Mouse (Mus musculus): ENCODE measurements around the gene Tbc1d21. TPM values are rescaled to one million over a fixed set of nuclear protein-coding genes. Genes with fewer than 3 reads are reported as not detected.

The Tbc1d21 gene
- total and polyA plus RNA-seq, 3 experiments: 4.6 TPM; not detected in 2

DNA sequence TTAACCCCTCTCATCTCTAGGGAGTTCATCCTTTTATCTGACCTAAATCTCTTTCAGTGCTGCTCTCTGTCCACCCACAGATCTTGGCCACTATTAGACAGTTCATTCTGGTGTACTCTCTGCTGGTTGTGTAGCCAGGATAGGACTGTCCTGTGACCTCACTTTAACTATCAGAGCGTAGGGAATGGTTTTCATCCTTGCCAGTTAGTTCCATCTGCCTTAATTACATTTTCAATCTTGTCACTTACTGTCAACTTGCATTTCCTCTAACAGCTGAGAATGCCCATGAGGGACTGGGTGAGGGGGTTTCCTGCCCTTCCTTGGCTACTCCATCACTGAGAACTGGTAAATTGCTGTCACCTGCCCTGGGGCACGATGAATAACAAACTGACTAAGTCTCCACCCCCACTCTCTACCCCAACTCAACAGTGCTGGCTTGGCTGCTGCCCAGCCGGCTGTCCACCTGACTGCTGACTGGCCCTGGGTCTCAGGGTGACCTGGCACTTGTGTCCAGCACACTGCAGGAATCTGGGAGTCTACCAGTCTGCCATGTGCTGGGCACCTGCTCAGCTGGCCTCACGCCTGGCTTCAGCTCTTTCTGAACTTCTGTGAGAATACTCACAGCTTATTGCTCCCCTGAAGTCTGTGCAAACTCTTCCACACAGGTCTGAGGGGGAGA, 39.9 kb upstream of the Tbc1d21 start:
- dilution Hi-C loops (cut with MboI; ENCODE audit: extremely low pct_ligation_motif_present, extremely low pct_unique_long_range_greater_than_20kb, low sequenced_read_pairs) (no loop called here), in situ Hi-C loops (cut with MboI; ENCODE audit: low pct_ligation_motif_present, low pct_unique_long_range_greater_than_20kb, low sequenced_read_pairs) (no loop called here)
- Histone ChIP-seq H3K9me3 (replicated peaks; ENCODE audit: low read length) (no peaks in the 10 kb centered on the region), H3K4me1 (ENCODE audit: control insufficient read depth in 1 of 2, insufficient read depth in 2 of 2) (peaks cover 0 to 7% of the 10 kb centered on the region in 2 experiments; a peak in 1 of 4 replicates), H3K27ac (ENCODE audit: insufficient read depth, low read depth) (no peak overlapping the region), H3K27me3 (replicated peaks) (peaks cover 7% of the 10 kb centered on the region), H3K79me2 (replicated peaks; ENCODE audit: control insufficient read depth, extremely low read depth, insufficient read depth, poor library complexity, severe bottlenecking) (no peaks in the 10 kb centered on the region), H3K4me3 (replicated peaks in 1 of 3; ENCODE audit: low read depth in 2 of 3, low read length in 2 of 3, poor library complexity in 1 of 3) (no peak overlapping the region), H3K36me3 (replicated peaks in 1 of 2; ENCODE audit: control insufficient read depth in 1 of 2, insufficient read depth in 1 of 2, low read length in 1 of 2) (no peaks in the 10 kb centered on the region), H3K9ac (ENCODE audit: insufficient read depth, low read depth) (no peak overlapping the region), H3K4me2 (ENCODE audit: insufficient read depth, low read depth, poor library complexity, severe bottlenecking) (no peak overlapping the region)
- DNase-seq (ENCODE audit: extremely low read depth): no peak
- TF ChIP-seq MYC (IDR thresholded peaks at IDR 0.05; ENCODE audit: low read depth, low read length): no peak
- TF ChIP-seq CHD2 (IDR thresholded peaks at IDR 0.05; ENCODE audit: low read length): no peak
- TF ChIP-seq POLR2A (IDR thresholded peaks at IDR 0.05; ENCODE audit: low read depth, low read length): no peak
- TF ChIP-seq IRF4 (IDR thresholded peaks at IDR 0.05; ENCODE audit: low read depth, low read length): no peak
- TF ChIP-seq SIN3A (IDR thresholded peaks at IDR 0.05; ENCODE audit: low read length): no peak
- TF ChIP-seq CHD1 (IDR thresholded peaks at IDR 0.05; ENCODE audit: low read depth, low read length): no peak
- TF ChIP-seq USF2 (conservative IDR thresholded peaks at IDR 0.05; ENCODE audit: low read depth, low read length): no peak
- no peak for TF ChIP-seq E2F4 (IDR thresholded peaks at IDR 0.05; ENCODE audit: insufficient replicate concordance, low read depth, low read length)
- no peak for TF ChIP-seq RCOR1 (conservative IDR thresholded peaks at IDR 0.05; ENCODE audit: low read depth, low read length)
- no peak for TF ChIP-seq MEF2A (IDR thresholded peaks at IDR 0.05; ENCODE audit: borderline replicate concordance, low read depth, low read length)
- no peak for TF ChIP-seq UBTF (IDR thresholded peaks at IDR 0.05; ENCODE audit: low read depth, low read length)
- no peak for TF ChIP-seq NELFE (IDR thresholded peaks at IDR 0.05; ENCODE audit: low read depth, low read length)
- TF ChIP-seq ZMIZ1 (IDR thresholded peaks at IDR 0.05; ENCODE audit: low read depth, low read length): no peak
- no peak for TF ChIP-seq JUN (IDR thresholded peaks at IDR 0.05; ENCODE audit: insufficient read depth, low read depth, low read length)
- no peak for TF ChIP-seq MAZ (IDR thresholded peaks at IDR 0.05; ENCODE audit: low read depth, low read length)
- no peak for TF ChIP-seq ETS1 (conservative IDR thresholded peaks at IDR 0.05; ENCODE audit: low read depth, low read length)
- no peak for TF ChIP-seq ZKSCAN1 (IDR thresholded peaks at IDR 0.05; ENCODE audit: borderline replicate concordance, low read depth, low read length)
- TF ChIP-seq CTCF (conservative IDR thresholded peaks at IDR 0.05 in 1 of 2, IDR thresholded peaks at IDR 0.05 in 1 of 2; ENCODE audit: low read depth in 2 of 2, low read length in 2 of 2): no peak
- TF ChIP-seq POLR2AphosphoS2 (IDR thresholded peaks at IDR 0.05; ENCODE audit: low read depth, low read length): no peak
- no peak for TF ChIP-seq MXI1 (IDR thresholded peaks at IDR 0.05; ENCODE audit: low read depth, low read length)

DNA sequence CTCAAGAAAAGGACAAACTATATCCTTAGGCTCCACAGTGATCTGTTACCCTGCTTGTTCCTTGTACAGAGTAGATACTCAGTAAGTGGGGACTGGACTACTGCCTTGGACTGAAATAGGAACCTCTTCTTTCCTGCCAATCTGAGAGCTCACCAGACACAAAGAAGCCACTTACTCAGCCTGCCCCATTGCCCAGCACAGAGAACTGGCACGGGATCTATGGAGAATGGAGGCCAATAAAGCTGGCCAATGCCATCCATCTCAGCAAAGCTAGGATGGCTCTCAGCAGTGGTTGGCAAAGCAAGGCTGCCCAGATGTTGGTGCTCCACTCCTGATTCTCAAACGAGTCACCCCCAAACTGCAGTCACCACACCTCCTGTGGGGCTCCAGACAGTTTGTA, 39.0 kb upstream of the Tbc1d21 start:
- no peak for DNase-seq (ENCODE audit: extremely low read depth)
- H3K27me3 ChIP-seq (replicated peaks): peaks cover 7% of the 10 kb centered on the region

More for the DNA sequence above, 39.0 kb upstream of the Tbc1d21 start:
- Histone ChIP-seq H3K4me3 (replicated peaks in 1 of 3; ENCODE audit: low read depth in 2 of 3, low read length in 2 of 3, poor library complexity in 1 of 3) (no peak overlapping the region), H3K9me3 (replicated peaks; ENCODE audit: low read length) (no peaks in the 10 kb centered on the region), H3K4me1 (ENCODE audit: control insufficient read depth in 1 of 2, insufficient read depth in 2 of 2) (peaks cover 0 to 7% of the 10 kb centered on the region in 2 experiments; a peak in 1 of 4 replicates), H3K9ac (ENCODE audit: insufficient read depth, low read depth) (no peak overlapping the region), H3K79me2 (replicated peaks; ENCODE audit: control insufficient read depth, extremely low read depth, insufficient read depth, poor library complexity, severe bottlenecking) (no peaks in the 10 kb centered on the region), H3K27ac (ENCODE audit: insufficient read depth, low read depth) (no peak overlapping the region), H3K4me2 (ENCODE audit: insufficient read depth, low read depth, poor library complexity, severe bottlenecking) (no peak overlapping the region), H3K36me3 (replicated peaks in 1 of 2; ENCODE audit: control insufficient read depth in 1 of 2, insufficient read depth in 1 of 2, low read length in 1 of 2) (no peaks in the 10 kb centered on the region)
- in situ Hi-C loops (cut with MboI; ENCODE audit: low pct_ligation_motif_present, low pct_unique_long_range_greater_than_20kb, low sequenced_read_pairs) (no loop called here), dilution Hi-C loops (cut with MboI; ENCODE audit: extremely low pct_ligation_motif_present, extremely low pct_unique_long_range_greater_than_20kb, low sequenced_read_pairs) (no loop called here)
- TF ChIP-seq IRF4 (IDR thresholded peaks at IDR 0.05; ENCODE audit: low read depth, low read length) (no peak), ZKSCAN1 (IDR thresholded peaks at IDR 0.05; ENCODE audit: borderline replicate concordance, low read depth, low read length) (no peak), TBP (conservative IDR thresholded peaks at IDR 0.05; ENCODE audit: low read depth, low read length) (no peak), ELF1 (IDR thresholded peaks at IDR 0.05; ENCODE audit: low read depth, low read length) (no peak), USF1 (IDR thresholded peaks at IDR 0.05; ENCODE audit: low read depth, low read length) (no peak), MAZ (IDR thresholded peaks at IDR 0.05; ENCODE audit: low read depth, low read length) (no peak), ZMIZ1 (IDR thresholded peaks at IDR 0.05; ENCODE audit: low read depth, low read length) (no peak), MAFK (IDR thresholded peaks at IDR 0.05; ENCODE audit: insufficient replicate concordance, low read length) (no peak), ZC3H11A (IDR thresholded peaks at IDR 0.05; ENCODE audit: low read depth, low read length) (no peak), ETS1 (conservative IDR thresholded peaks at IDR 0.05; ENCODE audit: low read depth, low read length) (no peak), KAT2A (IDR thresholded peaks at IDR 0.05; ENCODE audit: insufficient replicate concordance, low read length) (no peak), ZNF384 (IDR thresholded peaks at IDR 0.05; ENCODE audit: low read depth, low read length) (no peak), SIN3A (IDR thresholded peaks at IDR 0.05; ENCODE audit: low read length) (no peak), RAD21 (IDR thresholded peaks at IDR 0.05; ENCODE audit: low read depth, low read length) (no peak), HCFC1 (IDR thresholded peaks at IDR 0.05; ENCODE audit: low read depth, low read length) (no peak), E2F4 (IDR thresholded peaks at IDR 0.05; ENCODE audit: insufficient replicate concordance, low read depth, low read length) (no peak), UBTF (IDR thresholded peaks at IDR 0.05; ENCODE audit: low read depth, low read length) (no peak), JUND (conservative IDR thresholded peaks at IDR 0.05; ENCODE audit: low read depth, low read length) (no peak)
